Mouse (Mus musculus) heart, postnatal 0 days (tissue): ENCODE measurements around the gene Gyg.

ENCODE experiments used
- CTCF ChIP-seq: IDR thresholded peaks from 2 replicates; pipeline ENCODE4 v1.5.1; 2016; ENCODE audit warnings: antibody characterized with exemption, control low read depth, low read depth
- EP300 ChIP-seq: IDR thresholded peaks from 2 replicates; pipeline ENCODE4 v1.6.1; 2016; ENCODE audit warnings: antibody characterized with exemption, low read depth

- no peak for TF ChIP-seq CTCF
- peak; percentile 90 for TF ChIP-seq EP300
These were observed 73.0 kb downstream of the Gyg start for GRCm38 (mm10) chr3:20082161-20082560.
